Mouse (Mus musculus): ENCODE results near the gene Map2k2.

Map2k2 gene

DNA sequence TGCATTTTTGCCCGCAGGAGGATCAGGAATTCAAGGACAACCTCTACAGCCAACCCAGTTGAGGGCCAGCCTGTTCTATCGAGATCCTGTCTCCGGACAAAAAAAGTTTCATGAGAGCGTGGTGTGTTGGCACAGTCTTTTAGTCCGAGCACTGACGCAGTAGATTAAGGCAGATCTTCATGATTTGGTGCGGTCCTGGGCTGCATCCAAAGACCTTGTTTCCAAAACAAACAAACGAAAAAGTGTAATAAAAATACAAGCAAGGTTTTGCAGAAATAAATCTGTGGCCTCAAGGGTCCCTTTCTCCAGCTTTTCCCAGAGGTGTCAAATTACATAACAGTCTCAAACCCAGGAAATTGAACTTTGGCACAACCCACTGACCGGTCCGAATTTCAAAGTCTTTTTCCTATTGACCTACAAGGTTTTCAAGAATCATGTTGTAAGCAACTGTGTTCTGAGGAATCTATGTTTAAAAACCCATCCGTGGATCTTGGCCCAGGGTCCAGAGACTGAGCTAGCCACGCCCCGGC lies 70.3 kb downstream of the Map2k2 start:
- DNase-seq (ENCODE audit: low read depth, low spot score): no peak

DNA sequence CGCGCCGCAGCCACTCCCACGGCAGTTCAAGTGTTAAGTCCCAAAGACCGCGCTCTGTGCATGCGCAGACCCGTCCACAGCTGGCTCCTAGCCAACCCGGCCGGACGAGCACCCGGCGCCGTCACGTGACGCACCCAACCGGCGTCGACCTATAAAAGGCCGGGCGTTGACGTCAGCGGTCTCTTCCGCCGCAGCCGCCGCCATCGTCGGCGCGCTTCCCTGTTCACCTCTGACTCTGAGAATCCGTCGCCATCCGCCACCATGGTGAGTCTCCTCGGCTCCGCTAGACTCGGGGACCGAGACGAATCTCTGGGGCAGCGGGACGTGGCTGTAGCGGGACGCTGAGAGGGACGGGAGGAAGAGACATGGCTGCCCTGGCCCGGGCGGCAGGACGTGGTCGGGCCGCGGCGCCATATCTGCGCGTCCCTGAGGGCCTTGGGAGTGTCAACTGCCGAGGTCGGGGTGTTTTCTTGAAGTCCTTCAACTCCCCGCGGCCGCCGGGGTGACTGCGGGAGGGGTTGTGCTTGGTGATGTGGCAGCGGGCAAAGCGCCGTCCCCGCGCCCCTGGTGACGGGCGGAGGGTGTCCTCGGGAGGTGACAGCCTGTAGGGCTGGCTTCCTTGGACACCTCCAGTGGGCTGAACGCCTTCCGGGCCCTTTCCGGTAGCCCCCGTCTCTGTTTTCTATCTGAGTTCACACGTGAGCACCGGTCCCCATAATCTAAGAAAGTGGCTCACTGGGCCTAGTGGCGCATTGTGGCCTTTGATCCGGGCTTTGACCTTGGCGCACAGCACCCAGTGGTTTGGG lies 71.0 kb downstream of the Map2k2 start, which contains the start of gene Eef2:
Gene Eef2, plus strand, starts transcription at position 166 of the 806 bp plus-strand sequence.
- DNase-seq (ENCODE audit: low read depth, low spot score): peak; percentile 96

DNA sequence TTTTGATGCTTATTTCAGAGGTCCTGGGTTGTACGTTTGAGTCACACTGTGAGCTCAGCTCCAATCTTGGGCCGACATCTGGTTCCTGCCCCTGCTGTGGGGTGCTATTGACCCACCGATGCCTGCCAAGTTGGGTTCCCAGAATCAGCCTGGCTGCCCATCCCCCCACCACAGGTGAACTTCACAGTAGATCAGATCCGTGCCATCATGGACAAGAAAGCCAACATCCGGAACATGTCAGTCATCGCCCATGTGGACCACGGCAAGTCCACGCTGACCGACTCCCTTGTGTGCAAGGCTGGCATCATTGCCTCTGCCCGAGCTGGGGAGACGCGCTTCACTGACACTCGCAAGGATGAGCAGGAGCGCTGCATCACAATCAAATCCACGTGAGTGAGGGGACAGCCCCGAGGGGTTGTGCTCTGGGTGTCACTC lies 71.8 kb downstream of the Map2k2 start:
- DNase-seq (ENCODE audit: low read depth, low spot score): peak; percentile 53

DNA sequence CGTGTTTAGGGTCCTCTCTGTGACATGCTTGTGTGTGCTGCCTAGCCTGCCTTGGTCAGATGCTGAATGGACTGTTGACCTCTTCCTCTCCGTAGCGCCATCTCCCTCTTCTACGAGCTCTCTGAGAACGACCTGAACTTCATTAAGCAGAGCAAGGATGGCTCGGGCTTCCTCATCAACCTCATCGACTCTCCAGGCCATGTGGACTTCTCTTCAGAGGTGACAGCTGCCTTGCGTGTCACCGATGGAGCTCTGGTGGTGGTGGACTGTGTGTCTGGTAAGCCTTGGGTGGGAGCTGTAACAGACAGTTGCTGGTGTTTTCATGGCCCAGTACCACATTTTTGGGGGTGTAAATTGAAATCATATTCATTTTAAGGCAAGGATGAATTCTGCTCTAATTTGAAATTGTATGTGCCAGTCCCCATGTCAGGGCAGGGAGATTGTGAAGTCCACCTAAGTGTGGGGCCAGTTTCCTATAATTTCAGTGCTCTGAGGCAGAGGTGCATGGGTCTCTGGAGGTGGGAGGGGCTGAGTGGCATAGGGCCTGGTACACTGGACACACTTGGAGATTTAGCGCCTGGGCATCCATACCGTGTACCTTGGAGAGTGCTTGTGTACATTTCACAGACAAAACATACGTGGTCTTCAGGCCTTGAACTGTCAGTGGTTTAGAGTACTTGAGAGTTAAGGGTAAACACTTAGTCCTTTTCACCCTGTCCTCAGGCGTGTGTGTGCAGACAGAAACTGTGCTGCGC lies 72.4 kb downstream of the Map2k2 start:
- DNase-seq (ENCODE audit: low read depth, low spot score): no peak

DNA sequence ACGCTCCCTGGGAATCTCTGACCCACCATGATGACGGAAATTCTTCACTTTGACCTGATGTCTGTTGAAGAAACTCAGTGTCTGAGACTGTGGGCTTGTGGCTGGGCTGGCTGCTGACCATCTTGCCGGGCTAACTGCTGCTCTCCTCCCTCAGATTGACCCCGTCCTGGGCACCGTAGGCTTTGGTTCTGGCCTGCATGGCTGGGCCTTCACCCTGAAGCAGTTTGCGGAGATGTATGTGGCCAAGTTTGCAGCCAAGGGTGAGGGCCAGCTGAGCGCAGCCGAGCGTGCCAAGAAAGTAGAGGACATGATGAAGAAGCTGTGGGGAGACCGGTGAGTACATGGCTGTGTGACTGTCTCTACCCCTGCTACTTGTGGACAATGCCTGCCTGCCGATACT lies 73.2 kb downstream of the Map2k2 start:
- DNase-seq (ENCODE audit: low read depth, low spot score): no peak

DNA sequence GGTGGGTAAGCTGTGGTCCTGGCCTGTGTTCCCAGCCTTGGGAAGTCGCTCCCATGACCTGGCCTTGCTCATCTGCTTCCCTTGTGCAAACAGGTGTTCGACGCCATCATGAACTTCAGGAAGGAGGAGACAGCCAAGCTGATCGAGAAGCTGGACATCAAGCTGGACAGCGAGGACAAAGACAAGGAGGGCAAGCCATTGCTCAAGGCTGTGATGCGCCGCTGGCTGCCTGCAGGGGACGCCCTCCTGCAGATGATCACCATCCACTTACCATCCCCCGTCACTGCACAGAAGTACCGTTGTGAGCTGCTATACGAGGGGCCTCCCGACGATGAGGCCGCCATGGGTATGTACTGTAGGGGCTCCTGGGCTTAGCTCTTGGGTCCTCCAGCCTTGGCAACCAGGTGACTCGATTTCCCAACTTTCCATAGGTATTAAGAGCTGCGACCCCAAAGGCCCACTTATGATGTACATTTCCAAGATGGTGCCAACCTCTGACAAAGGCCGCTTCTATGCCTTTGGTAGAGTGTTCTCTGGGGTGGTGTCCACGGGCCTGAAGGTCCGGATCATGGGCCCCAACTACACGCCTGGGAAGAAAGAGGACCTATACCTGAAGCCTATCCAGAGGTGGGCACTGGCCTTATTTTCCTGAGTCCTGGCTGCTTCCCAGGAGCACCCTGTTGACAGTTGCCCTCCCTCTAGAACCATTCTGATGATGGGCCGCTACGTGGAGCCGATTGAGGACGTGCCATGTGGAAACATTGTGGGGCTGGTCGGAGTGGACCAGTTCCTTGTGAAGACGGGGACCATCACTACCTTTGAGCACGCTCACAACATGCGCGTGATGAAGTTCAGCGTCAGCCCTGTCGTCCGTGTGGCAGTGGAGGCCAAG lies 74.0 kb downstream of the Map2k2 start:
- DNase-seq (ENCODE audit: low read depth, low spot score): peak; percentile 19

DNA sequence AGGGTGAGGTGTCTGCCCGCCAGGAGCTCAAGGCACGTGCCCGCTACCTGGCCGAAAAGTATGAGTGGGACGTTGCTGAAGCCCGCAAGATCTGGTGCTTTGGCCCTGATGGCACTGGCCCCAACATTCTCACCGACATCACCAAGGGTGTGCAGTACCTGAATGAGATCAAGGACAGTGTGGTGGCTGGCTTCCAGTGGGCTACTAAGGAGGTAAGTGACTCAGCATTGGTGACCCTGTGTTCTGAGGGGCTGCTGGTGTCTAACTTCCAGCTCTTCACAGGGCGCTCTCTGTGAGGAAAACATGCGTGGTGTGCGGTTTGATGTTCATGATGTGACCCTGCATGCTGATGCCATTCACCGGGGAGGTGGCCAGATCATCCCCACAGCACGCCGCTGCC lies 75.2 kb downstream of the Map2k2 start:
- no peak for DNase-seq (ENCODE audit: low read depth, low spot score)

DNA sequence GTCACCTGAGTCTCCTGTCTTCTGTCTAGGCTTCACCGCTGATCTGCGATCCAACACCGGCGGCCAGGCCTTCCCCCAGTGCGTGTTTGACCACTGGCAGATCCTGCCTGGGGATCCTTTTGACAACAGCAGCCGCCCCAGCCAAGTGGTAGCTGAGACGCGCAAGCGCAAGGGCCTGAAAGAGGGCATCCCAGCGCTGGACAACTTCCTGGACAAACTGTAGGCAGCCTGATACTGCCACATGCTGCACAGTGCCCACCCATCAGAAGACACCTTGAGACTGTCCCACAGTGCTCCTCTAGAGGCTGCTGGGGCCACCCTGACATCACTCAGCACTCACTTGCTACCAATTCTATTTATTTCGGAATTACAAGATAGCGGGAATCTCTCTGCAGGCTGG lies 76.1 kb downstream of the Map2k2 start:
- DNase-seq (ENCODE audit: low read depth, low spot score): peak; percentile 16

DNA sequence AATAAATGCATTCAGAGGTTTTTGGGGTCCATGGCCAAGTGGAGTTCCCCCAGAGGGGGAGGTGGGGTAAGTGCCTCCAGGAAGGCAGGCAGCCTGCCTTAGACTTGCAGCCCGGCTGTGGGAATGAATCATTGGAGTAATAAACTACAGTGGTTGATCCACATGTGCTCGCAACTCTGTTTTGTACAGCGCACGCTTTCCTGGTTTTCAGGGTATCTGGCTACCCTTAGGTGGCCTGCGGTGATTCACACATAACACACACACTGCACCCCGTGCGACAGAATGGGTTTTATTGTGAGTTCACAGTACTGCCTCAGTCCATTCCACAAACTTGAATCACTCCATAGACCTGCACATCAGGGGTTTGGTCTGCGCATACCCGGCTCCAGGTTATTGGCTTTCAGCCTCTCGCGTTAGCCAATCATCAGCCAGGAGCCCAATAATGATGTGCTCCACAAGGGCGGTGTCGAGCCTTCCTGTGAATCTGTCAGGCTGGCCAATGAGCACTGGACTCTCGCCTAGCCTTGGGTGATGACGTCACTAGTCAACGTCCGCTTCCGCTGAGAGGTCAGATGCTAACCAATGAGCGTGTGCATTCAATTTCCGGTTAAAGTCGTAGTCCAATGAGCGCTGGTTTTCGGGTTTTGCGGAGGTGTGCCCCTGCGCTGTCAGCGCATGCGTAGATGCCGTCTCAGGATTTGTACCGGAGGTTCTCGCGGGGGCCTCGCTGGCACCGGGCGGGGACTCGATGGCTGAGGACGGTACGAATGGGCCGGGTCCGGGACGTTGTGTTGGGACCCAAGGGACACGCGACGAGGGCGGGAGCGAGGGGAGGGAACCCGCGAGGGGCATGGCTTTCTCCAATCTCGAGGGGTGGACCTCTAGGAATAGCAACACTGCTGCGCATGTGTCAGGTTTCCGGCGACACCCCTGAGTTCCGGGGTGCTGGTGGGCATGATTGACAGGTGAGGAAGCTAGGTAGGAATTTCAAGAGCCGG lies 76.9 kb downstream of the Map2k2 start, which contains the start of gene Dapk3:
Gene Dapk3, plus strand, starts transcription at position 670 of the 998 bp plus-strand sequence.
- DNase-seq (ENCODE audit: low read depth, low spot score): peak; percentile 100

All from R1 (cell line).